Mouse (Mus musculus) myocyte (in vitro differentiated cells): ENCODE measurements around the gene Rhbg.
A peak's percentile ranks its signal among the peaks of the same experiment; 100 is the strongest.
"Not testable (repeated sequence)": the region's sequence is repeated elsewhere in the genome, so short reads cannot be mapped to it uniquely, and the experiment has no call there.

Experiments
- CEBPB ChIP-seq: IDR thresholded peaks from 2 replicates; pipeline ENCODE4 v1.6.1; 2011; ENCODE audit warnings: mild to moderate bottlenecking, moderate library complexity; ENCODE audit not compliant: poor library complexity, insufficient read depth, severe bottlenecking
- E2F4 ChIP-seq: IDR thresholded peaks from one replicate; pipeline ENCODE4 v1.6.1; 2011; ENCODE audit warnings: mild to moderate bottlenecking, control low read depth, moderate library complexity; ENCODE audit not compliant: insufficient read depth
- MAX ChIP-seq: IDR thresholded peaks from one replicate; pipeline ENCODE4 v1.6.1; 2011; ENCODE audit warnings: low read depth, mild to moderate bottlenecking, control low read depth
- POLR2AphosphoS2 ChIP-seq: IDR thresholded peaks from one replicate; pipeline ENCODE4 v1.6.1; 2011; ENCODE audit warnings: low read depth, control low read depth; ENCODE audit not compliant: insufficient read length
- REST ChIP-seq: IDR thresholded peaks from one replicate; pipeline ENCODE4 v1.6.1; 2011; ENCODE audit warnings: mild to moderate bottlenecking, control low read depth, moderate library complexity; ENCODE audit not compliant: insufficient read depth, insufficient read length
- USF1 ChIP-seq: IDR thresholded peaks from one replicate; pipeline ENCODE4 v1.6.1; 2011; ENCODE audit warnings: low read depth, mild to moderate bottlenecking, control low read depth, moderate library complexity

DNA sequence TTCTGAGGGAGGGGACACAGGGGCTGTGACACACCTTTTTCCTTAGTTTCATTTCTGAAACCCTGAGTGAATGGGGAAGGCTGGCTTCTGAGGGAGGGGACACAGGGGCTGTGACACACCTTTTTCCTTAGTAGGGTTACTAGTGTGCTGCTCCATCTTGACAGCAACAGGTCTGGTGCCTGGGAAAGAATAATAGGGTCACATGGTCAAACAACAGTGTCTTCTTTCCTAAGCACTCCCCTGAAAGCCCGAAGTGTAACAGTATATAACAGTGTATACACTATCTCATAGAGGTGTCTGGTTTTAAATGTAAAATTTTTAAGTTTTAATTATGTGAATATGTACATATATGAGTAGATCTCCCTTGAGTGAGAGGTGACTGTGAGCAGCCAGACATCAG is 40.8 kb upstream of the Rhbg start:
- peak; percentile 6 for TF ChIP-seq USF1
- TF ChIP-seq MAX, POLR2AphosphoS2, REST, CEBPB, E2F4: not testable (repeated sequence)
